Mouse (Mus musculus): ENCODE results near the gene Pgls. TPM values are rescaled to one million over a fixed set of nuclear protein-coding genes. Genes with fewer than 3 reads are reported as not detected.
A peak's percentile ranks its signal among the peaks of the same experiment; 100 is the strongest.

Pgls gene
- total RNA-seq, 2 experiments from 2014 or later: 54.4 to 55.4 TPM

- peak; percentile 60 to 79 for DNase-seq (ENCODE audit: low spot score in 2 of 2)
- intact Hi-C loops (cut with DNase I): no loop called here
Measured at GRCm38 (mm10) chr8:71568387-71568937, 23.5 kb upstream of the Pgls start, which contains the start of gene Slc27a1. Slc27a1 (plus strand) TSS chr8:71568882.

DNA sequence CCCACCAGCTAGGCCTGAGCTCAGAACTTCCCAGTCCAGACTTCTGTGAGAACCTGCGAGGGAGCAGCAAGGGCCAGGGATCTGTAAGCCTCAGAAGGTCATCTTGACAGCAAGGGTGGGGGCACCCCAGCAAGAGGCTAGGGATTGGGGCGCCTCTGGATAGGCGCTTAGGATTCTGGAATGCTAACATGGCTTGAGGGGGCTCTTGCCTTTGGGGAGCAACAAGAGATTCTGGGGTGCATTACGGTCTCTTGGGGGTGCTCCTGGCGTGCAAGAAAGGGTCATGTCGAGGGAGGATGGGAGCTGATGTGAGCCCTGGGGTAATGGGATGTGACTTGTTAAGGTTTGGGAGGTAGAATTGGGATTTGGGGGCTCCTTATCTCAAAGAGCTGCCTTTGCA, 23.0 kb upstream of the Pgls start:
- intact Hi-C loops (cut with DNase I): no loop called here
- no peak for DNase-seq (ENCODE audit: low spot score in 2 of 2)

DNA sequence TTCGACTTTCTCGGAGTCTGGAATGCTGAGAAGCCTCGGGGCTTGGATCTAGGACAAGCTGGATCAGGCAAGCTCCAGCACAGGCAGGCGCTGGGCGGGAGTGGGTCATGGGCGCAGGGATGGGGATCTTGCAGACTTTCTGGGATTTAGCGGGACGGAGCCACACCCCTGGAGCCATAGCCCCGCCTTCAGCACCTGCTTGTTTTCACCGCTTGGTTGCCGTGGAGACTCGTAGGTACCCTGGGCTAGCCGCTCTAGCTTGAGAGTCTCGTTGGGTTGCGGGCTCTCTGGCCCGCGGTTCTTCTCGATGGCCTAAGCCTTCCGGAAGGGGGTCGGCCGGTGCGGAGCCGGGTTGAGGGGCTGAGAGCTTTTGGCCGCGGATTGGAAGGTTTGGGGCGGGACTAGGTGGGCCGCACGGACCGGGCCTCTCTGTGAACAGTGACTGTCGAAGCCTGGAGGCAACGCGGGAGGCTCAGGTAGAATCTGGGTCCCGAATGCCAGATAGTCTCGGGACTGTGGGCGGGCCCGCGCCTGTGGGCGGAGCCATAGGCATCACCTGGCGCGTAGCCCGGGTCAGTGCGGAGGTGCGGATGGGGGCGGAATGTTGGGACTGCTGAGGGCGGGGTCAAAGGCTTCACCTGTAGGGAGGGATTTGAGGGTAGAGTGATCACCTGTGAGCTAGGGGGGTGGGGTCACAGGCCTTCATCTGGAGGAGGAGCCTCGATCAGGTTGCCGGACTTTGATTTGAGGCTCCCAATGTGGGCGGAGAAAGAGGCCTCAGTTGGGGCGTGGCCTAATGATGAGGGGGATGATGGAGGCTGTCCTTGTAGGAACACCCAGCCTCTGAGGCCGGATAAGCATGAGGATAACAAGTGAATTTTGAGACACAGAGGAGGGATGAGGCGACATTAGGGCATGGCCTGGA, 22.3 kb upstream of the Pgls start:
- intact Hi-C loops (cut with DNase I): no loop called here
- peak; percentile 84 to 93 for DNase-seq (ENCODE audit: low spot score in 2 of 2)

GRCm38 (mm10) chr8:71570291-71570954, 21.6 kb upstream of the Pgls start:
- intact Hi-C loops (cut with DNase I): no loop called here
- DNase-seq (ENCODE audit: low spot score in 2 of 2): peak; percentile 95 to 98

DNA sequence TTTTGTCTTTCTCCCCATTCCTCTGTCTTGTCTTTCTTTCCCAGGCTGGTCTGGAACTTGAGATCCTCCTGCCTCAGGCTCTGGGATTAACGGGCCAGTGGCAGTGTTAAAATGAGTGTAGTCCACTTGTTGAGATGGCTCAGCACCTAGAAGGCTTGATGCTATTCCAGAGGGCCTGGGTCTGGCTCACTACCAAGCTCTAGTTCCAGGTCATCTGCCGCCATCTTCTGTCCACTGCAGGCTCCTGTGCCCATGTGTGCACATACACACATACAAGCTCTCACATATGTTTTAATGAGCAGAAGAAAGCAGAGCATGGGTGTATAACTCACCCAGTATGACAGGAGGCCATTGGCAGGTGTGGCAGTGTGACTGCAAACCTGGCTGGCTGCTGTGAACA, 19.9 kb upstream of the Pgls start:
- intact Hi-C loops (cut with DNase I): no loop called here
- no peak for DNase-seq (ENCODE audit: low spot score in 2 of 2)

GRCm38 (mm10) chr8:71572847-71573633, 18.9 kb upstream of the Pgls start:
- intact Hi-C loops (cut with DNase I): no loop called here
- DNase-seq (ENCODE audit: low spot score in 2 of 2): peak; percentile 81 to 92

GRCm38 (mm10) chr8:71574426-71574825, 17.6 kb upstream of the Pgls start:
- intact Hi-C loops (cut with DNase I): no loop called here

GRCm38 (mm10) chr8:71575020-71575419, 17.0 kb upstream of the Pgls start:
- intact Hi-C loops (cut with DNase I): no loop called here
- DNase-seq (ENCODE audit: low spot score in 2 of 2): no peak

More at GRCm38 (mm10) chr8:71574426-71574825, 17.6 kb upstream of the Pgls start:
- DNase-seq (ENCODE audit: low spot score in 2 of 2): no peak

DNA sequence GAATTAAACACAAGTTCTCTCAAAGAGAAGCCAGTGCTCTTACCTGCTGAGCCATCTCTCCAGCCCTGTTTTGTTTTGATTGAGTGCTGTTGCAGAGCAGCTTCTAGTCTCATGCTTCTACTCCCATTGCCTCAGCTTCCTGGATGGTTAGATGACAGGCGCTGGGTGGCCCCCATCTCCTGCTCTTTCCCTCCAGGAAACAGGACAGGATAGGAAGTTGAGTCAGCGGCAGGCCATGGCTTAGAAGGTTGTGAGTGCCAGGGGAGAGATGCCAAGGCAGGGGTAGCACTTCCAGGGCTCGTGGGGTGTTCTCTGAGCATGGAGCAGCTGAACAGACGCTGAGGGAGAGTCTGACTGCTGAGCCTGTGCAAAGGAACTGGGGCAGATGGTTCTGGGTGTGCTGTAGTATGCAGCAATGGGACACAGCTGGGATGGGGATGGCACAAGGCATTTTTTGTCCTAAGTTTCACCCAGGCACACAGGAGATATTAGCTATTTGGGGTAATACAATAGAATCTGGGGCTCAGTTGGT, 14.1 kb upstream of the Pgls start:
- intact Hi-C loops (cut with DNase I): no loop called here
- DNase-seq (ENCODE audit: low spot score in 2 of 2): no peak

DNA sequence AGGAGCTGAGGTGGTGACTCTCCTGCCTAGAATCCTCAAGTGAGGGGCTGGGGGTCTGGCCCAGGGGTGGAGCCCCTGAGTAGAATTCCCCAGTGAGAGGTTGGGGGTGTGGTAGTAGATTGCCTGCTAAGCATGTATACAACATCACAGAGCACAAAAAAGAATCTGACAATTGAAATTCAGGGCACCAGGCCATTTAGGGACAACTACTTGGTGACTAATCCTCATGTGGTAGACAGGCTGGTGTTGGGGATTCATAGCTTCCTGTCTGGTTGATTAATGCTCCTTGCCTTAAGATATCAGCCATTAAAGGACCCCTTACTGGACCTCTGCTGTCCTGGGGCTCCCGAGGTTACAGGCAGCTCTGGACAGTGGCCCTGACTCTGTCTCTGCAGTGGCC, 13.0 kb upstream of the Pgls start:
- intact Hi-C loops (cut with DNase I): no loop called here
- no peak for DNase-seq (ENCODE audit: low spot score in 2 of 2)

DNA sequence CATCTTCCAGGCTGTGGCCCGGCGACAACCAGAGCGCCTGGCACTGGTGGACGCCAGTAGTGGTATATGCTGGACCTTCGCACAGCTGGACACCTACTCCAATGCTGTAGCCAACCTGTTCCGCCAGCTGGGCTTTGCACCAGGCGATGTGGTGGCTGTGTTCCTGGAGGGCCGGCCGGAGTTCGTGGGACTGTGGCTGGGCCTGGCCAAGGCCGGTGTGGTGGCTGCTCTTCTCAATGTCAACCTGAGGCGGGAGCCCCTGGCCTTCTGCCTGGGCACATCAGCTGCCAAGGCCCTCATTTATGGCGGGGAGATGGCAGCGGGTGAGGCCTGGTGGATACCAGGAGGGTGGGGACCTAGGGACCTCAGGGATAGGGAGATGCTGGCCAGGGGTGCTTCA, 12.5 kb upstream of the Pgls start:
- intact Hi-C loops (cut with DNase I): no loop called here
- DNase-seq (ENCODE audit: low spot score in 2 of 2): no peak

GRCm38 (mm10) chr8:71580201-71580600, 11.8 kb upstream of the Pgls start:
- intact Hi-C loops (cut with DNase I): no loop called here
- no peak for DNase-seq (ENCODE audit: low spot score in 2 of 2)

- peak; percentile 59 to 70 for DNase-seq (ENCODE audit: low spot score in 2 of 2)
- intact Hi-C loops (cut with DNase I): no loop called here
Measured at GRCm38 (mm10) chr8:71586891-71587290, 5.1 kb upstream of the Pgls start.

DNA sequence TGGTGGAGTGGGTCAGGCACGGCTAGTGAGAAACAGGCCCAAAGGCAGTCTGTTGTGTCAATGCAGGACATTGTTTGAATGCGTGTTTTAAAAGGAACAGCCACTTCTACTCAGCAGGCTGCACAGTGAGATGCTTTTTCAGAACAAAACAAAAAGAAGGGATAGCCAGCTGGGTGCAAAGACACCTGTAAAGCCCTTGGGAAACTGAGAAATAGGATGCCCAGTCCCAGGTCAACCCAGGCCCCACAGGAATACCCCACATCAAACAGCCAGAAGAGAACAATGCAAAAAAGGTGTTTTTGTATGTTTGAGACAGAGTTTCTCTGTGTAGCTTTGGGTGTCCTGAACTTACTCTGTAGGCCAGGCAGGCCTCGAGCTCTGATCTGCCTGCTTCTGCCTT, 3.2 kb upstream of the Pgls start:
- intact Hi-C loops (cut with DNase I): no loop called here
- DNase-seq (ENCODE audit: low spot score in 2 of 2): no peak

- no peak for DNase-seq (ENCODE audit: low spot score in 2 of 2)
- intact Hi-C loops (cut with DNase I): no loop called here
Measured at GRCm38 (mm10) chr8:71591017-71591416, 959 bp upstream of the Pgls start.

- DNase-seq (ENCODE audit: low spot score in 2 of 2): peak; percentile 74 to 88
- intact Hi-C loops (cut with DNase I): loop anchor here (2.0 kb wide), 1 partner anchor 30 kb away; no protein-coding TSS in a partner anchor
Measured at GRCm38 (mm10) chr8:71592374-71593170, 596 bp downstream of the Pgls start.

GRCm38 (mm10) chr8:71593556-71594323, 1.8 kb downstream of the Pgls start:
- intact Hi-C loops (cut with DNase I): loop anchor here (2.0 kb wide), 1 partner anchor 31 kb away; no protein-coding TSS in a partner anchor
- DNase-seq (ENCODE audit: low spot score in 2 of 2): no peak

DNA sequence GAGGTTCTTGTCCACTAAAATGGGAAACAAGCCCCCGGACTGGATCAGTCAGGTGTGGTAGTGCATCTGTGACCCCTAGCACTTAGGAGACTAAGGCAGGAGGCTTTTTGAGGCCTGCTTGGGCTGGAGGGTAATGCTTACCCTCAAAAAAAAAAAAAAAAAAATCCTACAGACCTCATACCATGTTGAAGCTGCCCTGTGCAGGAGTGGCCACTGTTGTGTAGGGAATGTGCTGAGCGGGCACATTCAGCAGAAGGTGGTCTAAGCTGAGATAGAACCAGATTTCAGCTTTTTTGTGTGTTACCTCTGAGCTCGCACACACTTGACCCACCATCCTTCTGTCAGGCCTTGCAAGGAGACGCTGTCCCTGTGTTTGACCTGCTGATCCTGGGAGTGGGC, 2.3 kb downstream of the Pgls start:
- DNase-seq (ENCODE audit: low spot score in 2 of 2): no peak
- intact Hi-C loops (cut with DNase I): no loop called here
